Mouse (Mus musculus): Measurements from ENCODE around the gene Cnn1. TPM values are rescaled to one million over a fixed set of nuclear protein-coding genes. Genes with fewer than 3 reads are reported as not detected.
"Not testable (repeated sequence)": the region's sequence is repeated elsewhere in the genome, so short reads cannot be mapped to it uniquely, and the experiment has no call there.

The Cnn1 gene
- total RNA-seq, 2 experiments from 2014 or later = 7.6 to 10.4 TPM

- DNase-seq (ENCODE audit: low spot score) = no peak
- intact Hi-C loops (cut with DNase I) = loop anchor here (10.0 kb wide), 1 partner anchor 153 kb away; the partner anchor contains the start of gene Zfp809
These were observed 26.7 kb upstream of the Cnn1 start for GRCm38 (mm10) chr9:22072276-22072675.

GRCm38 (mm10) chr9:22075778-22076177, 23.2 kb upstream of the Cnn1 start:
- not testable (repeated sequence) for DNase-seq (ENCODE audit: low spot score)
- intact Hi-C loops (cut with DNase I) = loop anchor here (10.0 kb wide), 1 partner anchor 149 kb away; the partner anchor contains the start of gene Zfp809

- DNase-seq (ENCODE audit: low spot score) = no peak
- intact Hi-C loops (cut with DNase I) = loop anchor here (10.0 kb wide), 1 partner anchor 149 kb away; the partner anchor contains the start of gene Zfp809
These were observed 22.8 kb upstream of the Cnn1 start for GRCm38 (mm10) chr9:22076223-22076622.

GRCm38 (mm10) chr9:22084667-22085021, 14.4 kb upstream of the Cnn1 start:
- intact Hi-C loops (cut with DNase I) = no loop called here
- DNase-seq (ENCODE audit: low spot score) = no peak

- peak; percentile 93 for DNase-seq (ENCODE audit: low spot score)
- intact Hi-C loops (cut with DNase I) = no loop called here
These were observed 13.8 kb upstream of the Cnn1 start, which contains the start of gene Ecsit for GRCm38 (mm10) chr9:22085022-22085834. Gene Ecsit (minus strand): TSS chr9:22085438.

- intact Hi-C loops (cut with DNase I) = no loop called here
- no peak for DNase-seq (ENCODE audit: low spot score)
These were observed 13.0 kb upstream of the Cnn1 start for GRCm38 (mm10) chr9:22086012-22086411.

- intact Hi-C loops (cut with DNase I) = no loop called here
These were observed 11.9 kb upstream of the Cnn1 start for GRCm38 (mm10) chr9:22087034-22087618.

GRCm38 (mm10) chr9:22089281-22089680, 9.7 kb upstream of the Cnn1 start:
- DNase-seq (ENCODE audit: low spot score) = no peak
- intact Hi-C loops (cut with DNase I) = no loop called here

More at GRCm38 (mm10) chr9:22087034-22087618, 11.9 kb upstream of the Cnn1 start:
- DNase-seq (ENCODE audit: low spot score) = no peak

GRCm38 (mm10) chr9:22089986-22090385, 9.0 kb upstream of the Cnn1 start:
- intact Hi-C loops (cut with DNase I) = no loop called here
- DNase-seq (ENCODE audit: low spot score) = no peak

- DNase-seq (ENCODE audit: low spot score) = no peak
- intact Hi-C loops (cut with DNase I) = no loop called here
These were observed 6.3 kb upstream of the Cnn1 start for GRCm38 (mm10) chr9:22092746-22093145.

GRCm38 (mm10) chr9:22095854-22096307, 3.1 kb upstream of the Cnn1 start:
- intact Hi-C loops (cut with DNase I) = loop anchor here (1.0 kb wide), 1 partner anchor 47 kb away; no protein-coding TSS in a partner anchor
- peak; percentile 75 for DNase-seq (ENCODE audit: low spot score)

- intact Hi-C loops (cut with DNase I) = no loop called here
These were observed 906 bp downstream of the Cnn1 start for GRCm38 (mm10) chr9:22099922-22100321.

GRCm38 (mm10) chr9:22108194-22108593, 9.2 kb downstream of the Cnn1 start:
- intact Hi-C loops (cut with DNase I) = no loop called here
- DNase-seq (ENCODE audit: low spot score) = no peak

More at GRCm38 (mm10) chr9:22099922-22100321, 906 bp downstream of the Cnn1 start:
- DNase-seq (ENCODE audit: low spot score) = no peak

- no peak for DNase-seq (ENCODE audit: low spot score)
- intact Hi-C loops (cut with DNase I) = no loop called here
These were observed 16.6 kb downstream of the Cnn1 start for GRCm38 (mm10) chr9:22115635-22116034.

GRCm38 (mm10) chr9:22116086-22116485, 17.1 kb downstream of the Cnn1 start:
- intact Hi-C loops (cut with DNase I) = no loop called here
- DNase-seq (ENCODE audit: low spot score) = no peak

- peak; percentile 85 for DNase-seq (ENCODE audit: low spot score)
- intact Hi-C loops (cut with DNase I) = no loop called here
These were observed 17.9 kb downstream of the Cnn1 start, which contains the start of gene Elof1 for GRCm38 (mm10) chr9:22116740-22117426. Gene Elof1 (minus strand): TSS chr9:22117172.

- no peak for DNase-seq (ENCODE audit: low spot score)
- intact Hi-C loops (cut with DNase I) = no loop called here
These were observed 18.9 kb downstream of the Cnn1 start for GRCm38 (mm10) chr9:22117754-22118456.

GRCm38 (mm10) chr9:22119543-22119942, 20.5 kb downstream of the Cnn1 start:
- intact Hi-C loops (cut with DNase I) = no loop called here
- no peak for DNase-seq (ENCODE audit: low spot score)

- DNase-seq (ENCODE audit: low spot score) = no peak
- intact Hi-C loops (cut with DNase I) = no loop called here
These were observed 22.5 kb downstream of the Cnn1 start for GRCm38 (mm10) chr9:22121545-22121944.

GRCm38 (mm10) chr9:22122005-22122404, 23.0 kb downstream of the Cnn1 start:
- intact Hi-C loops (cut with DNase I) = no loop called here
- DNase-seq (ENCODE audit: low spot score) = no peak
